Mouse (Mus musculus): ENCODE results near the gene Chpt1. TPM values are rescaled to one million over a fixed set of nuclear protein-coding genes. Genes with fewer than 3 reads are reported as not detected.

Chpt1 gene
- polyA plus RNA-seq, 1 experiment, result 90.5 TPM

DNA sequence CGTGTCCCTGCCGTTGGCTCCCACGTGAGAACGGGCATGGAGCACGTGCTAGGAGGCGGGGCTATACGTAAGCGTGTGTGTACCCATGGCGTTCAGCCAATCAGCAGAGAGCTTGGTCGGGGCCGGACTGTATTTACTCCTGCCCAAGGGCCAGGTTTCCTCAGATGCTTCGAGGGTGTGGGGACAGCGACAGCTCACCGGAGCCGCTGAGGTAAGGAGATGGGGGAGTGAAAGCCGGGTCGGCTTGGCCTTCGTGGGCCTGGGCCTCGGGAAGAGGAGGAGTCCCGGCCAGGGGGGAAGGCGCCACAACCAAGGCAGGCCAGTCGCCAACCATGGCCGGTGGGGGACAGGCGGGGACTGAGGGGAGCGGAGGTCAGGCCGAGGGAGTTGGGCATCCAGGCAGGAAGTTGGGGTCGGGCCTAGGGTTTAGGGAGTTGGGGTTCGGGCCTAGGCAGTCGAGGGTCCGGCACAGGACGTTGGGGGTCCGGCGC, 44.3 kb downstream of the Chpt1 start, which contains the start of gene Sycp3:
Sycp3 (plus strand) TSS at position 68 of the 491 bp plus-strand sequence.
- H3K27me3 ChIP-seq (ENCODE audit: control insufficient read depth, insufficient read depth, low read length), result no peaks in the 10 kb centered on the region
- 84% methylated on average over 33 of the region's 33 CpGs for WGBS
- 0 out of 2 replicates have a peak, but pooled peaks cover under 1% of the 10 kb centered on the region for H3K36me3 ChIP-seq (ENCODE audit: control insufficient read depth, insufficient read depth, low read length)
- H3K4me1 ChIP-seq (ENCODE audit: control insufficient read depth, insufficient read depth, insufficient read length, low read length), result peaks cover 4% of the 10 kb centered on the region
- H3K4me3 ChIP-seq (ENCODE audit: low read depth, low read length), result no peak within 1 kb of the TSS
- no peak within 1 kb of the TSS for H3K27ac ChIP-seq (ENCODE audit: insufficient read depth, low read depth, low read length)
- no peak for TF ChIP-seq CTCF (IDR thresholded peaks at IDR 0.05; ENCODE audit: extremely low read depth, insufficient read length, insufficient replicate concordance, low read depth, low read length)
- no peak for TF ChIP-seq POLR2A (IDR thresholded peaks at IDR 0.05; ENCODE audit: low read depth, low read length)

DNA sequence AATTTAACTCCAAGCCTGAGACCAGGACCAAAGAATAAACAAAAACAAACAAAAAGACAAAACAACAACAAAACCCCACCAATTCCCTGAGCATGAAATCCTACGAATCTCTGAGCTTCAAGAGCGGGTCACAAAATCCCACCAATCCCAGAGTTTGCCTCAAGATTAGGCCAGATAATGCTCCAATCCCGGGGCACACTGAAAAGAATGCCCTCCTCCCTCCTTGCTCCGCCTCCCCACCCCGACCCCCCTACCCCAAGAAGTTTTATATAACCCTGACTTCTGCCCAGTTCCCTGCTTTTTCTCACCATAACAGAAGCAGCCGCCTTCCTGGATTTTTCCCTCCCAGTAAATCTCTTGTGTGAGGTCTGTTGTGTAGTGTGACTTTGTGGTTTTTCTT, 46.1 kb downstream of the Chpt1 start:
- Histone ChIP-seq H3K27me3 (ENCODE audit: control insufficient read depth, insufficient read depth, low read length) (no peaks in the 10 kb centered on the region), H3K4me1 (ENCODE audit: control insufficient read depth, insufficient read depth, insufficient read length, low read length) (peaks cover 4% of the 10 kb centered on the region), H3K27ac (ENCODE audit: insufficient read depth, low read depth, low read length) (no peak overlapping the region), H3K36me3 (ENCODE audit: control insufficient read depth, insufficient read depth, low read length) (no peaks in the 10 kb centered on the region), H3K4me3 (ENCODE audit: low read depth, low read length) (no peak overlapping the region)
- 47% methylated on average over 6 of the region's 6 CpGs for WGBS
- TF ChIP-seq POLR2A (IDR thresholded peaks at IDR 0.05; ENCODE audit: low read depth, low read length), result no peak
- TF ChIP-seq CTCF (IDR thresholded peaks at IDR 0.05; ENCODE audit: extremely low read depth, insufficient read length, insufficient replicate concordance, low read depth, low read length), result no peak

DNA sequence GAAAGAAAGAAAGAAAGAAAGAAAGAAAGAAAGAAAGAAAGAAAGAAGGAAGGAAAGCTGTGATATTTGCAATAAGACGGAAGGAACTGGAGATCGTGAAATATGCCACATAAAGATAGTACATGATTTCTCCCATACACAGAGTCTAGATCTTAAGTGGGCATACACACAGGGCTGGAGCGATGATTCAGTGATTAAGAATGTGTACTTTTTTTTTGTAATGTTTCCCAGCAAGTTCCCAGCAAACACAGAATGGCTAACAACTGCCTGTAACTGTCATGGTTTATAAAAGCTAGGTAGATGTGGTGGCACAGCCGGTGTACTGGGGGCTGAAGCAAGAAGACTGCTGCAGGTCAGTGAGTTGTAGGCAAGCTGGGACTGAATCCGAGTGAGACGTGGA, 51.9 kb downstream of the Chpt1 start:
- Histone ChIP-seq H3K4me3 (ENCODE audit: low read depth, low read length) (no peak overlapping the region), H3K4me1 (ENCODE audit: control insufficient read depth, insufficient read depth, insufficient read length, low read length) (no peaks in the 10 kb centered on the region), H3K36me3 (ENCODE audit: control insufficient read depth, insufficient read depth, low read length) (no peaks in the 10 kb centered on the region), H3K27me3 (ENCODE audit: control insufficient read depth, insufficient read depth, low read length) (no peaks in the 10 kb centered on the region), H3K27ac (ENCODE audit: insufficient read depth, low read depth, low read length) (no peak overlapping the region)
- 76% methylated on average over 6 of the region's 6 CpGs for WGBS
- TF ChIP-seq POLR2A (IDR thresholded peaks at IDR 0.05; ENCODE audit: low read depth, low read length) (no peak), CTCF (IDR thresholded peaks at IDR 0.05; ENCODE audit: extremely low read depth, insufficient read length, insufficient replicate concordance, low read depth, low read length) (no peak)

DNA sequence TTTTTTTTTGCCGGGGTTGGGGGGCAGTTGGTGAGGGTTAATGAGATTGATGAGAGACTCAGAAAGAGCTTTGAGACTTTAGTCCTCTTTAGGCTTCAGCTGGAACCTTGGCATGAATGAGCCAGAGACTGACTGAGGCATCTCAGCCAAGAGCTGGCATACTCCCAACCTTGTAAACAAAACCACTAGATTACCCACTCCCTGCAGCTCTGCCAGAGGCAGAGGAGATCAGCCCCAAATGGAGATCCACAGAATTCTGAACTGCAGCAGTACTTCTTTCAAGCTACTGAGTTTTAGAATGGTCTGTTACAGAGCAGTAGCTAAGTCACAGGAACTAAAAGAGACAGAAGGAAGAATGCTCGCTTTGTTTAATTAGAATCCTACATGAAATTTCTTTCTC, 52.7 kb downstream of the Chpt1 start:
- Histone ChIP-seq H3K4me1 (ENCODE audit: control insufficient read depth, insufficient read depth, insufficient read length, low read length) (no peaks in the 10 kb centered on the region), H3K36me3 (ENCODE audit: control insufficient read depth, insufficient read depth, low read length) (peaks cover 5% of the 10 kb centered on the region), H3K27me3 (ENCODE audit: control insufficient read depth, insufficient read depth, low read length) (no peaks in the 10 kb centered on the region), H3K4me3 (ENCODE audit: low read depth, low read length) (no peak overlapping the region), H3K27ac (ENCODE audit: insufficient read depth, low read depth, low read length) (no peak overlapping the region)
- 37% methylated on average over 2 of the region's 2 CpGs for WGBS
- TF ChIP-seq POLR2A (IDR thresholded peaks at IDR 0.05; ENCODE audit: low read depth, low read length) (no peak), CTCF (IDR thresholded peaks at IDR 0.05; ENCODE audit: extremely low read depth, insufficient read length, insufficient replicate concordance, low read depth, low read length) (no peak)

DNA sequence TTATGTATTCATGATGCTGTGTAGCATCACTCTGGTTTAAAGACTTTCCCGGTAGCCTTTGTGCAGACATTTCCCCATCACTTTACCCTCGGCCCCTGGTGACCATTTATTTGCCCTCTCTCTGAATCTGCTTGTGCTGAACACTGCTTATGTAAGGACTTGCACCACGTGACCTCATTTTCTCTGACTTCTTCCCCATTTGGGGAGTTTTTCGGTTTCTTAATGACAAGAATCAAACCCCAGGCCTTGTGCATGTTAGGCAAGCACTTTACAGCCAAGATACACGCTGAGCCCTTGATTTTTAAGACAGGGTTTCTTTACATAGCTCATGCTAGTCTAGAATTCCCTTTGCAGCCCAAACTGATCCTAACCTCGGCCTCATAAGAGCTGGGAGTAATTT, 62.6 kb downstream of the Chpt1 start:
- 85% methylated on average over 6 of the region's 6 CpGs for WGBS
- H3K36me3 ChIP-seq (ENCODE audit: control insufficient read depth, insufficient read depth, low read length), result peaks cover 30% of the 10 kb centered on the region
- TF ChIP-seq CTCF (IDR thresholded peaks at IDR 0.05; ENCODE audit: extremely low read depth, insufficient read length, insufficient replicate concordance, low read depth, low read length), result no peak
- no peak for TF ChIP-seq POLR2A (IDR thresholded peaks at IDR 0.05; ENCODE audit: low read depth, low read length)
- no peak overlapping the region for H3K4me3 ChIP-seq (ENCODE audit: low read depth, low read length)
- no peak overlapping the region for H3K27ac ChIP-seq (ENCODE audit: insufficient read depth, low read depth, low read length)
- H3K4me1 ChIP-seq (ENCODE audit: control insufficient read depth, insufficient read depth, insufficient read length, low read length), result no peaks in the 10 kb centered on the region
- H3K27me3 ChIP-seq (ENCODE audit: control insufficient read depth, insufficient read depth, low read length), result no peaks in the 10 kb centered on the region

DNA sequence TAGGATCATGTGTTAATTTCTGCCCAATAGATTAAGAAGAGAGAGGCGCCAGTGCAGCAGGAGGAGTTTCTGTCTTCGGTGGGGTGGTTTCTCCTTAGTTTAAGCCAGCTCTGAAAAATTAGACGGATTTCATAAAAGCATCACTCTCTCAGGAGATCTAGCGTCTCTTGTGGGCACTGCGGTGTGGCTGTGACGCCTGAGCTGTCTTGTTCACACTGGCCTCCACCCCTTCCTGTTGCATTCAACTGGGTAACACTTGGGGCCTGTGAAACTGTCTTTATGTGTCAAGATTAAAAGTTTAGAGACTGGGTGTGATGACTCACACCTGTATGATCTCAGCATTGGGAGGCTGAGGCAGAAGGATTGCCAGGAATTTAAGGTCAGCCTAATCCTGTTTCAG, 75.9 kb downstream of the Chpt1 start:
- H3K36me3 ChIP-seq (ENCODE audit: control insufficient read depth, insufficient read depth, low read length), result peaks cover 39% of the 10 kb centered on the region
- WGBS, result 95% methylated on average over 6 of the region's 6 CpGs
- no peak overlapping the region for H3K27ac ChIP-seq (ENCODE audit: insufficient read depth, low read depth, low read length)
- no peaks in the 10 kb centered on the region for H3K4me1 ChIP-seq (ENCODE audit: control insufficient read depth, insufficient read depth, insufficient read length, low read length)
- TF ChIP-seq POLR2A (IDR thresholded peaks at IDR 0.05; ENCODE audit: low read depth, low read length) (no peak), CTCF (IDR thresholded peaks at IDR 0.05; ENCODE audit: extremely low read depth, insufficient read length, insufficient replicate concordance, low read depth, low read length) (no peak)
- no peak overlapping the region for H3K4me3 ChIP-seq (ENCODE audit: low read depth, low read length)
- no peaks in the 10 kb centered on the region for H3K27me3 ChIP-seq (ENCODE audit: control insufficient read depth, insufficient read depth, low read length)

DNA sequence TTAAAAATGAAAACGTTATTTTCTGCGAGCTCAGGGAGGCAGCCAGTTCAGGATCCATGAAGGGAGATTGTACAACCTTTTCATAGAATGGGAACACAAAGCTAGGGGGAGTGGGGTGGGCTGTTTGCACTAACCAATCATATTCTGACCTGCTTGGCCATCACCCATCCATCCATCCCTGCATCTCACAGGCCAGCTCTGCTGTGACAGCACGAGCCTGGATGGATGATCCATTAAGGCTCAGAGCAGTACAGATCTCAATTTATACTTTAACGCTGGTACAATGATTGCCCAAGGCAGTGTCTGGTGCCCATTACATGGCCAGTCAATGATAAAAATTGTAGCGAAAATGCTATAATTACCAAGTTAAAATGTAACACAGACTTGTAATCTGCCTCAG, 77.0 kb downstream of the Chpt1 start:
- Histone ChIP-seq H3K27me3 (ENCODE audit: control insufficient read depth, insufficient read depth, low read length) (no peaks in the 10 kb centered on the region), H3K4me3 (ENCODE audit: low read depth, low read length) (no peak overlapping the region), H3K4me1 (ENCODE audit: control insufficient read depth, insufficient read depth, insufficient read length, low read length) (no peaks in the 10 kb centered on the region), H3K36me3 (ENCODE audit: control insufficient read depth, insufficient read depth, low read length) (peaks cover 37% of the 10 kb centered on the region), H3K27ac (ENCODE audit: insufficient read depth, low read depth, low read length) (no peak overlapping the region)
- TF ChIP-seq POLR2A (IDR thresholded peaks at IDR 0.05; ENCODE audit: low read depth, low read length) (no peak), CTCF (IDR thresholded peaks at IDR 0.05; ENCODE audit: extremely low read depth, insufficient read length, insufficient replicate concordance, low read depth, low read length) (no peak)
- WGBS, result 67% methylated on average over 5 of the region's 5 CpGs

All from small intestine, adult 2 months (tissue).